Mouse (Mus musculus): ENCODE data around the gene Rftn1.

- TF ChIP-seq CTCF (IDR thresholded peaks at IDR 0.05) (no peak), POLR2A (IDR thresholded peaks at IDR 0.05; ENCODE audit: insufficient read depth, low read depth, low read length) (no peak)
Observed at GRCm38 (mm10) chr17:50188662-50189345, 1.7 kb downstream of the Rftn1 start.
